Mouse (Mus musculus) midbrain, embryonic 14.5 days (tissue): ENCODE measurements around the gene Pknox1. TPM values are rescaled to one million over a fixed set of nuclear protein-coding genes. Genes with fewer than 3 reads are reported as not detected.
A peak's percentile ranks its signal among the peaks of the same experiment; 100 is the strongest.

Experiments used
- ATAC-seq: fragments of 200-750 bp; cut with Nextera tagmentation; 2 replicates; pipeline ENCODE4 v1.8.0; 2017; ENCODE audit warnings: moderate number of reproducible peaks, moderate library complexity; ENCODE audit not compliant: low FRiP score, low TSS enrichment
- DNase-seq: peaks from one replicate; pipeline ENCODE4 v3.0.0-alpha.2; 2015
- H3K27ac ChIP-seq: fragments of 300-500 bp; sonication (generic); replicated peaks from 2 replicates; pipeline ENCODE4 v1.5.1; 2014; ENCODE audit warnings: mild to moderate bottlenecking, low read depth, low read length, moderate library complexity
- H3K27me3 ChIP-seq: fragments of 300-500 bp; sonication (generic); 2 replicates; pipeline ENCODE4 v1.6.1; 2014; ENCODE audit warnings: low read length, control low read depth, mixed read lengths; ENCODE audit not compliant: control insufficient read depth, insufficient read depth
- H3K36me3 ChIP-seq: fragments of 300-500 bp; sonication (generic); 2 replicates; pipeline ENCODE4 v1.6.1; 2014; ENCODE audit warnings: low read length, control low read depth; ENCODE audit not compliant: control insufficient read depth, insufficient read depth
- H3K4me1 ChIP-seq: fragments of 300-500 bp; sonication (generic); 2 replicates; pipeline ENCODE4 v1.6.1; 2014; ENCODE audit warnings: mild to moderate bottlenecking, antibody characterized with exemption, low read length, control low read depth; ENCODE audit not compliant: control insufficient read depth, insufficient read depth
- H3K4me2 ChIP-seq: fragments of 300-500 bp; sonication (generic); 2 replicates; pipeline ENCODE4 v1.6.1; 2014; ENCODE audit warnings: mild to moderate bottlenecking, low read length, moderate library complexity
- H3K4me3 ChIP-seq: fragments of 300-500 bp; sonication (generic); replicated peaks from 2 replicates; pipeline ENCODE4 v1.5.1; 2014; ENCODE audit warnings: low read depth, low read length
- H3K9ac ChIP-seq: fragments of 300-500 bp; sonication (generic); replicated peaks from 2 replicates; pipeline ENCODE4 v1.6.1; 2014; ENCODE audit warnings: mild to moderate bottlenecking, low read length, moderate library complexity
- H3K9me3 ChIP-seq: fragments of 300-500 bp; sonication (generic); 2 replicates; pipeline ENCODE4 v1.6.1; 2016; ENCODE audit warnings: low read length, control low read depth, mixed read lengths; ENCODE audit not compliant: control insufficient read depth
- WGBS: fragments of 180-500 bp; shearing (Covaris S2); extraction: QIAGEN DNeasy Blood & Tissue Kit; methylation state at CpG from one replicate; pipeline ENCODE4 v1.1.7; 2014; 5-methylcytosine and 5-hydroxymethylcytosine counted together
- polyA plus RNA-seq: library from polyadenylated mRNA; unstranded; fragments of >200 nt; fragmentation: Nextera tagmentation; extraction: Ambion mirVana; gene quantifications from 2 replicates; pipeline ENCODE4 v1.2.1, GENCODE M21; 2014

The Pknox1 gene
- polyA plus RNA-seq, 1 experiment from 2014 or later, result 26.0 TPM

DNA sequence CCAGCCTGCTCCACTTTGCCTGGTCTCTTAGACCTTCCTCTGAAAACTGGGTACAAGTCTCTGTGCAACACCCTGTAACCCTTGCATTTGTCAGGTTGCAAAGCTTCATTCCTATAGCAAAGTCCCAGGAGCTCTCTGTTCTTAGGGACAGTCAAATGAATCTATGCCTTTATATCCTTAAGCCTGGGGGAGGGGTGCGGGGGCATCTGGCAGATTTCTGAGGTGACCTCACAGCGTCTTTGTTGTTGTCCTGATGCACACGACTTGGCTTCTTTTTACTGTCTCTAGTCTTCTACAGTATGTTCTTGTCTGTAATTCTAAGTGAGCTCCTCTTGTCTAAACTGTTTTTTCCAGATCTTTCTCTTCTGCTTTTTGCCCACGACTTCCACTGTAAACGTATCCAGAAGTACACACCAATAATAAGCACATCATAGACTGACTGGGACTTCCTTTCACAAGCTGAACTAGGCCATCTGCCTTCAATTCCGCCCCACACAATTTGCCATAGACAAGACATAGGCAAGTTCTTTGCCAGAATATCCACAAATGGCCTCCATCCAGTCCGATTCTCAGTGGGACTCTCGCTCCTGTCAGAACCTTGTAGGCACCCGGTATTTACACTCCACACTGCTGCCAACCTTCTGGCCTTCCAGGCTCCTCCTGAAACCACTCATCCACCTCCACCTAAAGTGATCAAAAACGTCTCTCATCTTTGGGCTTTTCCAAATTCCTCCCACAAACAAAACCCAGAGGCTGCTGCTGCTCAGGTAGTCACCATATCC lies 12.1 kb downstream of the Pknox1 start:
- Histone ChIP-seq H3K4me2 (no peak overlapping the region), H3K9me3 (no peaks in the 10 kb centered on the region), H3K9ac (no peak overlapping the region), H3K4me1 (peaks cover 12% of the 10 kb centered on the region), H3K27ac (no peak overlapping the region), H3K36me3 (no peaks in the 10 kb centered on the region), H3K27me3 (no peaks in the 10 kb centered on the region), H3K4me3 (no peak overlapping the region)
- WGBS, result 87% methylated on average over 10 of the region's 10 CpGs
- DNase-seq (no peak), ATAC-seq (no peak)

- H3K9ac ChIP-seq, result no peak overlapping the region
These were observed 15.8 kb downstream of the Pknox1 start for GRCm38 (mm10) chr17:31580344-31580743.

DNA sequence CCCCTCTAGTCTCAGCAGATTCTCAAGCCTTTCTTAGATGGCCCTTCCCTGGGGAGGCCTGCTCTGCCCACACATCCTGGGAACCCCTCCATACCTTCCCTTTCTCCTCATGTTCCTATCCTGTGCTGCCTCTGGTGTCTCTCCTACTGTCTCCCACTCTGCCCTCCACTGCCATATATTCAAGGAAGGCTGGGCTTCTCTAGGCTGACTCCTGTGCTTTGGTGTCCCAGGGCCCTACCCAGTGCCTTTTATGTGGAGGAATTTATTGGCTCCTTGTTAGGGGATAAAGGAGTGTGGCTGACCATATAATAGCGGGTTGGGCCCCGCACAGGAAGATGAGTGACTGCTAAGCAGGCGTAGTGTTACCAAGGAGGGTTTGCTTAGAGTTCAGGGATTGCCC lies 18.7 kb downstream of the Pknox1 start:
- WGBS, result 74% methylated on average over 3 of the region's 3 CpGs
- H3K4me1 ChIP-seq, result peaks cover 13% of the 10 kb centered on the region
- ATAC-seq, result no peak

More at GRCm38 (mm10) chr17:31580344-31580743, 15.8 kb downstream of the Pknox1 start:
- peak; percentile 63; the same call in 1 of the 2 replicates for ATAC-seq
- H3K36me3 ChIP-seq, result 0 out of 2 replicates have a peak, but pooled peaks cover 3% of the 10 kb centered on the region
- H3K4me3 ChIP-seq, result no peak overlapping the region
- H3K4me1 ChIP-seq, result peaks cover 13% of the 10 kb centered on the region
- peak; percentile 76 for DNase-seq
- peak overlapping the region; percentile 22 for H3K27ac ChIP-seq
- H3K9me3 ChIP-seq, result no peaks in the 10 kb centered on the region
- WGBS, result 20% methylated on average over 3 of the region's 3 CpGs
- H3K4me2 ChIP-seq, result no peak overlapping the region
- no peaks in the 10 kb centered on the region for H3K27me3 ChIP-seq

DNA sequence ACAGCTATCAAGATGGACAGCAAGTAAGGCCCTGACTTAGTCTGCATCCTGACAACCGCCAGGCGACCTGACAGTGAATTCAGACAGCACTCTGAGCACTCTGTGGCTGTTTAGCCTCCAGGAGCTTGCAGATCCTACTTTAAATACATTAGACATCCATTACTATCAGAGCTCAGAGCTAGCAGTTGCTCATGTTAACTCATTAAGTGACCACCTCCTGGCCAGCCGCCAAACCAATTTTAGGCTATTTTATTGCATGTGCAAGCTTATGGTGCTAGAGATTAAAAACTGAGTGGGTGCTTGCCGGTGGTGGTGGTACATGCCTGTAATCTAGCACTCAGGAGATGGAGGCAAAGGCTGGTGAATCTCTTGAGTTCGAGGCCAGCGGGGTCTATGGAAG lies 19.2 kb downstream of the Pknox1 start:
- no peak overlapping the region for H3K4me3 ChIP-seq
- H3K27ac ChIP-seq, result no peak overlapping the region; the same call in 1 of the 2 replicates
- H3K9me3 ChIP-seq, result no peaks in the 10 kb centered on the region
- DNase-seq (peak; percentile 57), ATAC-seq (no peak)
- peaks cover 13% of the 10 kb centered on the region for H3K4me1 ChIP-seq
- no peak overlapping the region for H3K4me2 ChIP-seq
- WGBS, result 82% methylated on average over 6 of the region's 6 CpGs
- no peak overlapping the region for H3K9ac ChIP-seq
- peaks cover 8% of the 10 kb centered on the region; the same call in 1 of the 2 replicates for H3K36me3 ChIP-seq
- no peaks in the 10 kb centered on the region for H3K27me3 ChIP-seq

More for the DNA sequence above, 18.7 kb downstream of the Pknox1 start:
- no peak overlapping the region; the same call in 1 of the 2 replicates for H3K27ac ChIP-seq
- DNase-seq, result no peak
- no peaks in the 10 kb centered on the region for H3K9me3 ChIP-seq
- H3K36me3 ChIP-seq, result 0 out of 2 replicates have a peak, but pooled peaks cover 3% of the 10 kb centered on the region
- no peak overlapping the region for H3K4me2 ChIP-seq
- H3K9ac ChIP-seq, result no peak overlapping the region; the same call in 1 of the 2 replicates
- H3K27me3 ChIP-seq, result no peaks in the 10 kb centered on the region
- H3K4me3 ChIP-seq, result no peak overlapping the region

- Histone ChIP-seq H3K4me2 (no peak overlapping the region), H3K4me3 (no peak overlapping the region), H3K27ac (no peak overlapping the region), H3K36me3 (peaks cover 29% of the 10 kb centered on the region), H3K9ac (no peak overlapping the region), H3K9me3 (no peaks in the 10 kb centered on the region), H3K27me3 (no peaks in the 10 kb centered on the region), H3K4me1 (no peaks in the 10 kb centered on the region)
- WGBS, result 89% methylated on average over 7 of the region's 7 CpGs
- no peak for DNase-seq
- no peak for ATAC-seq
These were observed 23.6 kb downstream of the Pknox1 start for GRCm38 (mm10) chr17:31588115-31588514.

- no peak overlapping the region for H3K27ac ChIP-seq
- no peak for ATAC-seq
- no peaks in the 10 kb centered on the region for H3K9me3 ChIP-seq
- H3K4me2 ChIP-seq, result no peak overlapping the region
- no peaks in the 10 kb centered on the region for H3K27me3 ChIP-seq
- no peak for DNase-seq
- H3K9ac ChIP-seq, result no peak overlapping the region
- H3K4me3 ChIP-seq, result no peak overlapping the region
- H3K36me3 ChIP-seq, result peaks cover 33% of the 10 kb centered on the region
- 96% methylated on average over 4 of the region's 4 CpGs for WGBS
- no peaks in the 10 kb centered on the region for H3K4me1 ChIP-seq
These were observed 24.2 kb downstream of the Pknox1 start for GRCm38 (mm10) chr17:31588726-31589125.

DNA sequence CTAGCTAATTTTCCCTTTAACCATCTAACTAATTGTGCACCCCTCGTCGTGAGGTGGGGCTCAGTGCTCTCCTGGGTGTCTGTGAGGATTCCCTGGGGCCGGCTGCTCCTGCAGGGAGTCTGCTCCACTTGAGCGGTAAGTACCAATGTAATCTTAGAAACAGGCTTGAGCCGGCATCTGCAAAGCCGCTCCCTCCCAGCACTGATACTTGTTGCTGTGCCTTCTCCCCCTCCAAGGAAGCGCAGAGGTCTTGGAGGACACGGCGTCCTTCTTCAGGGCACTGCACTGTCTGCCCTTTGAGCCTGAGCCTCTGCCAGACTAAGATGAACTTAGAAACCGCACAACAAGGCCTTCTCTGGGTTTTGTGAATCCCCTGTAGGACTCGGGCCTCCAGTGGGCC lies 26.3 kb downstream of the Pknox1 start:
- Histone ChIP-seq H3K4me2 (no peak overlapping the region), H3K9ac (no peak overlapping the region), H3K27ac (no peak overlapping the region), H3K36me3 (peaks cover 37% of the 10 kb centered on the region), H3K9me3 (no peaks in the 10 kb centered on the region), H3K4me1 (no peaks in the 10 kb centered on the region), H3K4me3 (no peak overlapping the region), H3K27me3 (no peaks in the 10 kb centered on the region)
- no peak for ATAC-seq
- DNase-seq, result no peak
- WGBS, result 84% methylated on average over 11 of the region's 11 CpGs

GRCm38 (mm10) chr17:31594590-31594989 lies 30.1 kb downstream of the Pknox1 start:
- WGBS, result 88% methylated on average over 7 of the region's 7 CpGs
- peaks cover 41% of the 10 kb centered on the region for H3K36me3 ChIP-seq
- H3K4me3 ChIP-seq, result no peak overlapping the region
- peak; percentile 4 for DNase-seq
- no peak overlapping the region for H3K9ac ChIP-seq
- H3K4me2 ChIP-seq, result no peak overlapping the region
- peak overlapping the region; percentile 70 for H3K27ac ChIP-seq
- H3K9me3 ChIP-seq, result no peaks in the 10 kb centered on the region
- ATAC-seq, result no peak
- H3K4me1 ChIP-seq, result no peaks in the 10 kb centered on the region
- H3K27me3 ChIP-seq, result no peaks in the 10 kb centered on the region

DNA sequence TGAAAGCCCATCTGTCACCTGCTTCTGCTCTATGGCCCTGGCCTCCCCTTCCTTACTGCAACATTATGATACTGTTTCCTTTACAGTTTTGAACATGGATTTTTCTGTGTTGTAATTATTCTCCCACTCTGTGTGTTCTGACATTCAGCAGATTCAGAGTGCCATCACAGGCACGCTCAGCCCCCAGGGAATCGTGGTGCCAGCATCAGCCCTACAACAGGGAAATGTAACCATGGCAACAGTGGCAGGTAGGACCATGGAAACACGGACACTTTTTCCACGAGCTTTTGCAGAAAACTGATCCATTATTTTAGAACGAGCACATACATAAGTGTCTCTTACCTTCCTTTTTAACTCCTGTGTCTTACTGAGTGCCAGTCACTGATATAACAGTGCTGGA lies 30.5 kb downstream of the Pknox1 start:
- WGBS, result 68% methylated on average over 5 of the region's 5 CpGs

More for the DNA sequence above, 30.5 kb downstream of the Pknox1 start:
- Histone ChIP-seq H3K27me3 (no peaks in the 10 kb centered on the region), H3K4me2 (no peak overlapping the region), H3K4me3 (no peak overlapping the region), H3K36me3 (peaks cover 44% of the 10 kb centered on the region), H3K9me3 (no peaks in the 10 kb centered on the region), H3K9ac (no peak overlapping the region), H3K4me1 (no peaks in the 10 kb centered on the region), H3K27ac (peak overlapping the region; percentile 70)
- ATAC-seq, result no peak
- peak; percentile 74 for DNase-seq
